In genomic region chr1:58806651-58807050, GRCm38 (mm10) we compare ENCODE assay signal across 19 mouse cellular contexts. TPM values are rescaled to one million over a fixed set of nuclear protein-coding genes. Genes with fewer than 3 reads are reported as not detected.
DNase-seq lines count a peak whose midpoint lies in the region; ATAC-seq and TF ChIP-seq lines count a peak whose summit lies in the region.
"Had no signal": no experiment of that assay in that cellular context is flagged by ENCODE, and none has a peak within 500 bp of the region (broad histone marks: within the 10 kb centered on the region; RNA-seq: fewer than 3 reads in every experiment).

No protein-coding gene starts in this region.

- H3K79me2 ChIP-seq in liver, adult 2 months (ENCODE audit: control insufficient read depth, insufficient read depth, low read length): peaks cover 25% of the 10 kb centered on the region

- H3K9me3 ChIP-seq in liver, embryonic 11.5 days (ENCODE audit: control insufficient read depth, low read length): no peaks in the 10 kb centered on the region; the same call in 1 of the 2 replicates
- H3K9me3 ChIP-seq: embryonic facial prominence, embryonic 15.5 days; limb, embryonic 12.5 days; stomach, embryonic 15.5 days had no signal

- H3K9ac ChIP-seq in liver, adult 2 months (ENCODE audit: low read depth, low read length): no peak overlapping the region
- no peak overlapping the region for H3K9ac ChIP-seq in liver, embryonic 11.5 days (ENCODE audit: low read depth, low read length)
- H3K9ac ChIP-seq: embryonic facial prominence, embryonic 15.5 days; forebrain, postnatal 0 days; limb, embryonic 12.5 days; liver, embryonic 14.5 days; stomach, embryonic 15.5 days had no signal

- intact Hi-C loops in left cerebral cortex, adult 2 months (cut with DNase I): no loop called here

- no peak for TF ChIP-seq CTCF in liver, adult 2 months (IDR thresholded peaks at IDR 0.05; ENCODE audit: low read depth, low read length)
- no peak for TF ChIP-seq CTCF in left cerebral cortex, adult 2 months (IDR thresholded peaks at IDR 0.05)

- no peak overlapping the region for H3K4me2 ChIP-seq in liver, embryonic 11.5 days
- H3K4me2 ChIP-seq: embryonic facial prominence, embryonic 15.5 days; limb, embryonic 12.5 days; stomach, embryonic 15.5 days had no signal

- H3K4me3 ChIP-seq in liver, adult 2 months (ENCODE audit: insufficient read depth, low read depth, low read length): no peak overlapping the region
- H3K4me3 ChIP-seq in liver, embryonic 11.5 days (ENCODE audit: low read depth, low read length): no peak overlapping the region
- no peak overlapping the region for H3K4me3 ChIP-seq in left cerebral cortex, adult 2 months
- H3K4me3 ChIP-seq: embryonic facial prominence, embryonic 15.5 days; heart, embryonic 10.5 days; limb, embryonic 12.5 days; stomach, embryonic 15.5 days had no signal

- DNase-seq in liver, adult 2 months (ENCODE audit: extremely low read depth, low read depth, low spot score): peak; percentile 16
- no peak for DNase-seq in liver, embryonic 11.5 days (ENCODE audit: low spot score)
- DNase-seq in B cell, adult 2 months: peak; percentile 42 to 43
- DNase-seq in thymus, postnatal 0 days (ENCODE audit: low spot score): peak; percentile 50
- no peak for DNase-seq in Muller cell, postnatal 12 days (ENCODE audit: inconsistent ontology term)
- no peak for DNase-seq in left cerebral cortex, adult 2 months (ENCODE audit: extremely low spot score in 1 of 2, low spot score in 2 of 2)
- DNase-seq in right cerebral cortex, postnatal 36 days (ENCODE audit: low spot score in 2 of 2): no peak
- DNase-seq: adrenal gland, postnatal 25 days; cerebellum, adult 18-20 months; cerebellum, postnatal 25 days; forebrain, postnatal 0 days had no signal

- H3K36me3 ChIP-seq in liver, adult 2 months (ENCODE audit: control insufficient read depth, insufficient read depth, low read length): peaks cover 6% of the 10 kb centered on the region; the same call in 1 of the 2 replicates
- no peaks in the 10 kb centered on the region for H3K36me3 ChIP-seq in liver, embryonic 11.5 days (ENCODE audit: control insufficient read depth, insufficient read depth, low read length)
- H3K36me3 ChIP-seq: embryonic facial prominence, embryonic 15.5 days; heart, embryonic 10.5 days; limb, embryonic 12.5 days; stomach, embryonic 15.5 days had no signal

- H3K27me3 ChIP-seq in liver, adult 2 months (ENCODE audit: control insufficient read depth, insufficient read depth, low read length): no peaks in the 10 kb centered on the region
- H3K27me3 ChIP-seq in liver, embryonic 11.5 days (replicated peaks; ENCODE audit: control insufficient read depth, insufficient read depth, low read length): no peaks in the 10 kb centered on the region
- H3K27me3 ChIP-seq: embryonic facial prominence, embryonic 15.5 days; limb, embryonic 12.5 days; Patski; stomach, embryonic 15.5 days had no signal

- no peak for ATAC-seq in liver, embryonic 11.5 days (replicated peaks; ENCODE audit: low FRiP score)
- peak; percentile 71 for ATAC-seq in activated CD4-positive, CD25-positive, alpha-beta regulatory T cell, adult 4 months
- ATAC-seq: forebrain, postnatal 0 days; midbrain, embryonic 16.5 days; Patski had no signal

- WGBS in liver, adult 2 months: 75% methylated on average over 3 of the region's 3 CpGs
- 68% methylated on average over 3 of the region's 3 CpGs for WGBS in liver, embryonic 11.5 days

- TF ChIP-seq POLR2A in liver, adult 2 months (IDR thresholded peaks at IDR 0.05; ENCODE audit: extremely low read depth, insufficient read depth, low read length): no peak

- H3K4me1 ChIP-seq in liver, adult 2 months (ENCODE audit: control insufficient read depth, insufficient read depth, low read length): no peaks in the 10 kb centered on the region; the same call in 1 of the 2 replicates
- H3K4me1 ChIP-seq in liver, embryonic 11.5 days (replicated peaks; ENCODE audit: control insufficient read depth, insufficient read depth, low read length): no peaks in the 10 kb centered on the region
- H3K4me1 ChIP-seq: embryonic facial prominence, embryonic 15.5 days; heart, embryonic 10.5 days; stomach, embryonic 15.5 days had no signal

- no peak overlapping the region for H3K27ac ChIP-seq in liver, adult 2 months (replicated peaks; ENCODE audit: insufficient read depth, low read depth, low read length)
- no peak overlapping the region for H3K27ac ChIP-seq in liver, embryonic 11.5 days (ENCODE audit: low read depth, low read length)
- H3K27ac ChIP-seq in left cerebral cortex, adult 2 months: no peak overlapping the region
- H3K27ac ChIP-seq: embryonic facial prominence, embryonic 15.5 days; heart, embryonic 10.5 days; limb, embryonic 12.5 days; liver, embryonic 14.5 days; stomach, embryonic 15.5 days had no signal

RNA-seq across cellular contexts. Expression of gene Casp8, which starts 11.5 kb away (rescaled TPM):
- 14.6 and 20.1 TPM in 2 replicates for total RNA-seq in liver, adult 2 months (2014; rRNA removed)
- 2.7 and 3.9 TPM in 2 replicates for polyA plus RNA-seq in liver, adult 2 months (2012; rRNA removed)
- polyA plus RNA-seq in liver, embryonic 11.5 days (2014; fragmentation: Nextera tagmentation; extraction: Ambion mirVana): 28.8 and 30.3 TPM in 2 replicates
- 100 to 1,000 TPM; 182 to 204 TPM for polyA plus RNA-seq in activated CD4-positive, CD25-positive, alpha-beta regulatory T cell, adult 4 months (2017; shearing (Covaris generic))
- polyA plus RNA-seq in thymus, postnatal 0 days (2015; fragmentation: Nextera tagmentation; extraction: Ambion mirVana): 56.4 and 67.7 TPM in 2 replicates
- 1 to 10 TPM; 1.8 to 2.9 TPM for total RNA-seq in left cerebral cortex, adult 2 months (2021)

Comparison
In these comparisons a context has a peak if more than half of its experiments do, and no peak if none do; other contexts are left out.
1. DNase-seq: peak in liver, adult 2 months (single experiment), B cell, adult 2 months (2 of 2) and thymus, postnatal 0 days (single experiment); none in liver, embryonic 11.5 days (single experiment), Muller cell, postnatal 12 days (single experiment), left cerebral cortex, adult 2 months (0 of 2) and right cerebral cortex, postnatal 36 days (0 of 2).